Mouse (Mus musculus) hindlimb bud, embryonic 11.5 days (tissue): ENCODE measurements around the gene Psenen.

Experiments used
- DNase-seq: peaks from one replicate; pipeline ENCODE4 v3.0.0-alpha.2; 2012; ENCODE audit warnings: low read depth, low spot score; ENCODE audit errors: extremely low spot score

The Psenen gene

DNA sequence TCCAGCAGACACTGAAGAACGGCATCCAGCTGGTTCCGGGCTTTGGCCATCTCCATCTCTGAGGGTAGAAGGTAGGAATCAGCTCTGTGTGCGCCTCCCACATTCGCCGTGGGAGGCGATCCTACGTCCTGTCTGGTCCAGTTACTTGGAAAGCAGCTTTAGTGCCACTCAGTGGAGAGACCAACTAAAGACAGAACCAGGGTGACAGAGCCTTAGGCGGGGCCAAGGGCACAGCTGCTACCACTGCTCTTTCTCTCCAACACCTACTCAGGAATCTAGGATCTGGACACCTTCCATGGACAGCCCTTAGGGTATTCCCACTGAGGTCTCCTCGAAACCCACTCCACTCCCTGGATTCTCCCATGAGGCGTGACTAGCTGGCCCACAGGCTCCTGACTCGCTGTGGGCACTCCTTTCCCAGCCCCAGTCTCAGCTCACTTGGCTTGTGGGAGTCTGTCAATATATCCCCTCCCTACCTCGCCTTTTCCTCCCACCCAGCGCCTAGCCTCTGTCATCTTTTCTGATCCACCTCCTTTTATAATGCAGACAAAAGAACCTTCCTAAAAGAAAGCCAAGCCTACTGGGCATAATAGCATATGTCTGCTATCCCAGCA lies 5.4 kb downstream of the Psenen start:
- no peak for DNase-seq

GRCm38 (mm10) chr7:30556894-30557536 lies 6.4 kb downstream of the Psenen start:
- DNase-seq = no peak

DNA sequence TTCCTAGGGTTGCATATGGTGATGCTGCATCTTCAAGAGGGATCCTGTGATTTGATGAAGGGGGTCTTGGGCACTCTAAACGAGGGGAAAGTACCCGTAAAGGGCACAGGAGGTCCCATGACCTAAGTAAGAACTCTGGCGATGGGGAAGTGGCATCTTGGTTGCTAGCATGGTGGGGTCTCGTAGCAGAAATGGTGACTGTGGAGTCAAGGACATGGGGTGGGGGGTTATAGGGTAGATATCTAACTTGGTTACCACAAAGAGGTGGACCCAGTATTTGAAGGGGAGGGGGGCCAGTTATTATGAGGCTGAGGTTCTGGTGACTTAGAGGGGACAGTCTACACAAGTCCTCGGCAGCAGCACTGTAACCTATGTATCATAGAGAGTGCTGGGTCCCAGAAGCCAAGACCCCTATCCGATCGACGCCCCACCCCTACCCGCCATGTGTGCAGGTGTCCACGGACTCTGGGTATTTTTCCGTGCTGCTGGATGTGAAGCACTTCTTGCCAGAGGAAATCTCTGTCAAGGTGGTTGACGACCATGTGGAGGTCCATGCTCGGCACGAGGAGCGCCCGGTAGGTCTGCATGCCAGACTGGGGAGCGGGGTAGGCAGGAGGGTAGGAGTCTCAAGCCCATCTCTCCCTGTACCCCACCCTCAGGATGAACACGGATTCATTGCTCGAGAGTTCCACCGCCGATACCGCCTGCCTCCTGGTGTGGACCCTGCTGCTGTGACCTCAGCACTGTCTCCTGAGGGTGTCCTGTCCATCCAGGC lies 9.4 kb downstream of the Psenen start:
- no peak for DNase-seq

GRCm38 (mm10) chr7:30553021-30553589 lies 10.3 kb downstream of the Psenen start:
- no peak for DNase-seq

DNA sequence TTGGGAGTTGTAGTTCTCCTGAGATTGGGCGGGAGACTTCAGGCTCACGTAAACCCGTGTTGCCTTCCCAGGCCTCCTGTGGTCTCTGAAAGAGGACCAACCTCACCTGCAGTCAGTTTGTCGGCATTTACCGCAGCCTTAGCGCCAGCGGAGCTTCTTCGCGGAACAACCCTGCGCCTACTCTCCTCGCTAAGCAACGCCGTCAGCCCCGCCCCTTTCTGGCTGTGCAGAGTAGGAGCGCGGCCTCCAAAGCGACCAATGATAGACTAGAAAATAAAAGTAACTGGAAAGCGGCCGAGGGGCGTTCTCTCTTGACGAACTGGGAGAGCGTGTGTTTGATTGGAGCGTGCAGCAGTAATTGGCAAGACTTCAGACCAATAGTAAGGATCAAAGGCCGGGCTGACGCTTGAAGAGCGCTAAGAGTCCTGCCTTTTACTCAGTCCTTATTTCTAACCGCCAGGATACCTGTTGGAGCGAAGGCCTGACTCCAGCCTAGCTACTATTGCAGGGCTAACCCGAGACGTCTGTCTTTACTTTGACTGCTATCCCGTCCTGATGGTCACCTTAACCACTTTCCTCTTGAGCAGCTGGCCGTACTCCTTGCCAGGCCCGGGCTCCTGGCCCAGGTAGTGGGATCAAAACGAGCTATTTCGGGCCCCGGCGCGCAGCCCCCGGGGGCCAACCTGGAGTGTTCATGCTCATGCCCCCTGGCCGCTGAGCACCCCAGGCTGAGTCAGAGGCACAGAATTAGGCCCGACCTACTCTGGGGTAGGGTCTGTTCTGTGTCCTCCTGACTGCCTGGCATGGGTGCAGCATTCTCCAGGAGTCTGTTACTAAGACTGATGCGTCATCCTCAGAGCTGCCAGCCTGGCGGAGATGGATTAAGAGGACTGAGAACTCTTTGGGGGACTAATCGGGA lies 11.1 kb downstream of the Psenen start, which contains the start of the genes Hspb6 and Proser3:
Gene Hspb6 (plus strand): TSS at position 77 of the 919 bp plus-strand sequence.
Gene Proser3 (minus strand): TSS at position 198 of the 919 bp plus-strand sequence.
- DNase-seq = peak; percentile 94

GRCm38 (mm10) chr7:30551445-30552101 lies 11.9 kb downstream of the Psenen start:
- DNase-seq = no peak

DNA sequence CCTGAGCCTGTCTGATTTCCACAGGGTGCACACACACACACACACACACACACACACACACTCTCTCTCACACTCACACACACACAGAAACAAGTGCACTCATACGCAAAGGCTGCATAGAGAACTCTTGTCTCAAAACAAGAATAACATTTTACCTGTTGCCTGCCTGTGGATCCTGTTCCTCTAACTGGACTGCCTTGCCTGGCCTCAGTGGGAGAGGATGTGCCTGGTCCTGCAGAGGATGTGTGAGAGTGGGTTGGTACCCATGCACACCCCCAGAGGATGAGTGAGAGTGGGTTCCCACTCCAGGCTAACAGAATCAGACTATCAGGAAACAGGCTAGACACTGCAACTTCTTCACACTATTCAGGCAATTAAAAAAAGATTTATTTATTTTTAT lies 12.8 kb downstream of the Psenen start:
- DNase-seq = no peak

GRCm38 (mm10) chr7:30549880-30550279 lies 13.5 kb downstream of the Psenen start:
- DNase-seq = no peak

DNA sequence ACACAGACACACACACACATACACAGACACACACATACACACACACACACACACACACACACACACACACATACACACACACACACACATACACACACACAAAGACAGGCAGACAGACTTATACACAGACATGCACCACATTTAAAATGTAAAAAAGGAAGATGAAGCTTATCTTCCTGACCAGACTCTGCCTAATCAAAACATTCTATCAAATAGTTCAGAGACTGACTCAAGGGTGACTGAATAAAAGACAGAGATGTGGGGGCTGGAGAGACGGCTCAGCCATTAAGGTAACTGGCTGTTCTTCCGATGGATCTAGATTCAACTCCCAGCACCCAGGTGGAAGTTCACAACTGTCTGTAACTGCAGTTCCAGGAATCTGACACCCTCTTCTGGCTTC lies 19.1 kb downstream of the Psenen start:
- DNase-seq = no peak

GRCm38 (mm10) chr7:30540572-30540971 lies 22.9 kb downstream of the Psenen start:
- no peak for DNase-seq

- peak; percentile 92 for DNase-seq
Observed at GRCm38 (mm10) chr7:30534633-30535577, 28.5 kb downstream of the Psenen start, which contains the start of gene Arhgap33. Arhgap33 (minus strand) TSS chr7:30535060.

- no peak for DNase-seq
Observed at GRCm38 (mm10) chr7:30533941-30534632, 29.3 kb downstream of the Psenen start.

DNA sequence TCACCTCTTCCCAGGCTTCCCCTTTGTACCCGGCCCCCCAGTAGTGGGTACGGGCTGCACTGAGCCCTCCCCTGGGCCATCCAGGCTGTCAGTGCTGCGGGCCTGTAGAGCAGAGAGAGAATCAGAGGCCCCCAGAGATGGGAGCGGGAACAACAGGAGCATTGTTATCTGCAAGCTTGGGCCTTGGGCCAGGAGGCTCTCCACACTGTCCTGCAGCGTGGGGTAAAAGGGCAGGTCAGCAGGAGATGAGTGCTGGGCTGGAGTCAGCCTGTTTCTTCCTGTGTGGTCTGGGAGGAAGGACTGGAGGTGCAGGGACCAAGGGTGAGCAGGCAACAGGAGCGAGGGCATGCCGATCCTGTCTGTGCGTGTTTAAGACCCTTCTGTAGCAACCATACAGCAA lies 30.5 kb downstream of the Psenen start:
- DNase-seq = no peak

DNA sequence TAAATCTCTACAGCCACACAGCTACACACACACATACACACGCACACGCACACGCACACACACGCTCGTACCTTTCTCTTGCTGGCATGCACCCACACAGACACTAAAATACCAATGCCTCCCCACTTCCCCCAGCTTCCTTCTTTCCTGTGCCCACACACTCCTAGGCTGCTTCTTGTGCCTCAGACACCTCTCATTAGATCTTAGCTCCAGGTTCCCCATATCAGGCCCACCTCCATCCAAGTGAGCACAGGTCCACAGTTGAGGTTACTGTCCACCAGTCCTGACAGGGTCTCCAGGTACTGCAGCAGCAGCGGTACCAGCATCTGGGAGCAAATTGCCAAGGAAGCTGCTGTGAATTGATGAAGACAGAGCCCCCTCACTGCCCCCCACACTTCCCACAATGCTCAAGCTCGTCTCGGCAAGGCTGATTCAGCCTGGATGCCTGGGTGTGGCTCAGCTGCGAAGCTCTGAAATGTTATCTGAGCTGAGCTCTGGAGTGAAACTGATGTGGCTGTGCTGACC lies 32.1 kb downstream of the Psenen start:
- no peak for DNase-seq

DNA sequence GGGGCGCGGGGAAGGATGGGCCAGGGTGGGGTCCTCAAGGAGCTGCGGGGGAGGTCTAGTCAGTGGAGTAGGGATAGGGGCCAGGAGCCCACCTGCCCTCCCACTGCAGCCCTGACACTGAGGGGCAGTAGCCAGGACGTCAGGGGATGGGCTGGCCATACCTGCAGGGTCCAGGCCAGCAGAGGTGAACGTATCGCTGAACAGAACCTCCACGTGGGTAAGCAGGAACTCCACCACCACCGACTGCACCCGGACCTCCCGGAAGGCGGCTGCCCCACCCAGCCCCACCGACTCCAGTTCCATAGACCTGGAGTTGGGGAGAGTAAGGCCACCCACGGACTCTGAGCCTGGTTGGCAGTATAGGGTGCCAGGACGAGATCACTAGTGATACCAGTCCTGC lies 36.4 kb downstream of the Psenen start:
- DNase-seq = no peak

DNA sequence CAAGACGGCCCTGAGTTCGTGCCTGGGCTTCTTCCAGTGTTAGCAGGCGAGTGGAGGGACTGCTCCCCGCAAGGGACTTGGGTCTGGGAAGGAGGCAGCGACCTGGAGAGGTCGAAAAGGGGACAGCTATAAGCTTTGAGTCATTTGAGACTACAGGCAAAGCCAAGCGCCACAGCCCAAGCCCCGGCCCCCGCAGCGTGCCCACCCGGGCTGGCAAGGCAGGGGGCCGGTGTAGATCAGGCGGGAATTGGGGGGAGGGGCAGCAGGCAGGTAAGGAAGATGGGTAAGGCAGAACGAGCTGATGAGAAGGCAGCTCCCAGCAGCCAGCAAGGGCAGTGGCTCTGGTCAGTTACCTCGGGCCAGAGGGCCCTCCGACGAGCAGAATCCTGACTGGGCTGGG lies 37.0 kb downstream of the Psenen start:
- DNase-seq = no peak

- DNase-seq = no peak
Observed at GRCm38 (mm10) chr7:30525954-30526353, 37.5 kb downstream of the Psenen start.

GRCm38 (mm10) chr7:30524487-30524886 lies 38.9 kb downstream of the Psenen start:
- no peak for DNase-seq
